Mouse (Mus musculus): ENCODE measurements around the gene 1110008P14Rik.

GRCm38 (mm10) chr2:32390871-32391270, 9.1 kb upstream of the 1110008P14Rik start:
- TF ChIP-seq POLR2A (IDR thresholded peaks at IDR 0.05; ENCODE audit: low read depth, low read length) (no peak), CTCF (IDR thresholded peaks at IDR 0.05; ENCODE audit: extremely low read depth, insufficient read length, insufficient replicate concordance, low read depth, low read length) (no peak)
